Mouse (Mus musculus): ENCODE measurements at regions not wholly inside any gene's neighbourhood (a gene's known extent, or its start where the extent isn't known, plus 50 kb on each side); places are given as distances from the start of the nearest gene placed in this dataset.

DNA sequence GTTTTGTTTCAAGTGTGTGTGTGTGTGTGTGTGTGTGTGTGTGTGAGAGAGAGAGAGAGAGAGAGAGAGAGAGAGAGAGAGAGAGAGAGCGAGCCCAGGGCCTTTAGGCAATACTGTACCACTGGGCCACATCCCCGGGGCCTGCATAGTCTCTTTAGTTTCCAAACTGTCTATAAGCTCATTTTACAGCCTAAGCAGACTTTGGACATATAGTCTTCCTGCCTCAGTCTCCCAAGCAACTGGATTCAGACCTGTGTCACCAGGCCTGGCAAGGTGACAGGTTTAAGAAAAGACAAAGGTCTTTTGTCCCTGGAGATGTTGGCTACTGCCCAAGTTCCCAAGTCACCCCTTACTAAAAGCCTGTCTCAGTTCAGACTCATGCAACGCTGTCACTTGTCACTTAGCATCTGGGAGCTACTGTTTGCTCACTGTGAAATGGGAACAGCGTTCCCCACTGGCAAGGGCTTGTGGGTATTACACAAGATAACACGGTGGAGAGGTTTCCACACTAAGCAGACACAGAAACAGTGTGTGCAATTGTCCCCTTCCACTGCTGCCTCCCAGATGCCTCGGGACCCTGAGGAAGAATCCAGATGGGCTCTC is 113.6 kb upstream of the Irf2bp2 start:
- no peak for ATAC-seq
- no peaks in the 10 kb centered on the region for H3K9me3 ChIP-seq (replicated peaks)
- H3K27me3 ChIP-seq (replicated peaks) = no peaks in the 10 kb centered on the region
- H3K36me3 ChIP-seq = no peaks in the 10 kb centered on the region
- 61% methylated on average over 6 of the region's 6 CpGs for WGBS (ENCODE audit: insufficient replicate concordance)
- no peak overlapping the region for H3K9ac ChIP-seq
- no peak overlapping the region for H3K27ac ChIP-seq
- H3K4me1 ChIP-seq = peaks cover 16% of the 10 kb centered on the region
- H3K4me2 ChIP-seq = no peak overlapping the region
- H3K4me3 ChIP-seq = no peak overlapping the region

DNA sequence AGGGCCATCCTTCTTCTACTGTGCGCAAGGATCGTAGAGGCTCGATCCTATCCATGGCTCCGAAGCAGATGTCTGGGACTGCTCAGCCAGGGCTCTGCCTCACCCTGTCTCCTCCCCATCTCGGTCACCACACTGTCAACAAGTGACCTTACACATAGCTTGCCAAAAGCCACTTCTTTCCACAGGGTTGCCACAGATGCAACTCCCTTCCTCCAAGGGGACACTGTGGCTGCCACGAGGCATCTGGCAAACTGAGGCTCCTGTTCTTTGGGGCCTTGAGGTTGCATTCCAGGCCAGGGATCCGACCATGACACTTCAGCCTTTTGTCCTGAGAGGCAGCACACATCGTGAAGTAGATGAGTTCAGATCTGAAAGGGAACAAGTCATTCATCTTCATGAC is 112.5 kb upstream of the Irf2bp2 start:
- peaks cover 16% of the 10 kb centered on the region for H3K4me1 ChIP-seq
- 72% methylated on average over 8 of the region's 8 CpGs for WGBS (ENCODE audit: insufficient replicate concordance)
- ATAC-seq = no peak

DNA sequence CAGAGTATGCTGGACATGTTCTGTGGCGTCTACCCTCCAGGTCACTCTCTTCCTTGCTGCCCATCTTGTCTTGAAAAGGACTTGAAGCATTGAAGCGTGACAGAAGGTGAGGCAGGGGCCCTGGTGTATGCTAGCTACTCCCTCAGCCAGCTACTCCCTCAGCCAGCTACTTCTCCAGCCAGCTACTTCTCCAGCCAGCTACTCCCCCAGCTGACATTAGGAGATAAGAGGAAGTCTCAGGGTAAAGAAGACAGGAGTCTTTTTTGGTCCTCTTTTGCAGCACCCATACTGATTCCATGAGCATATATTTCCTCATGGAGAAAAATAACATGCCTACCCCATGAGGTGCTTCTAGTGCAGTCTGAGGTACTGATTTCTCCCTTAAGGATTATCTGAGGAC is 111.6 kb upstream of the Irf2bp2 start:
- Histone ChIP-seq H3K4me1 (peaks cover 16% of the 10 kb centered on the region), H3K9ac (no peak overlapping the region), H3K4me2 (no peak overlapping the region), H3K36me3 (no peaks in the 10 kb centered on the region), H3K27ac (no peak overlapping the region), H3K27me3 (replicated peaks) (no peaks in the 10 kb centered on the region), H3K9me3 (replicated peaks) (no peaks in the 10 kb centered on the region), H3K4me3 (no peak overlapping the region)
- 53% methylated on average over 2 of the region's 2 CpGs for WGBS (ENCODE audit: insufficient replicate concordance)
- 0 out of 2 replicates have a peak, but pooled peaks have one; percentile 31 for ATAC-seq

More for the DNA sequence above, 112.5 kb upstream of the Irf2bp2 start:
- H3K9ac ChIP-seq = no peak overlapping the region
- H3K36me3 ChIP-seq = no peaks in the 10 kb centered on the region
- no peak overlapping the region for H3K4me3 ChIP-seq
- H3K9me3 ChIP-seq (replicated peaks) = no peaks in the 10 kb centered on the region
- no peak overlapping the region for H3K27ac ChIP-seq
- no peaks in the 10 kb centered on the region for H3K27me3 ChIP-seq (replicated peaks)
- no peak overlapping the region for H3K4me2 ChIP-seq

DNA sequence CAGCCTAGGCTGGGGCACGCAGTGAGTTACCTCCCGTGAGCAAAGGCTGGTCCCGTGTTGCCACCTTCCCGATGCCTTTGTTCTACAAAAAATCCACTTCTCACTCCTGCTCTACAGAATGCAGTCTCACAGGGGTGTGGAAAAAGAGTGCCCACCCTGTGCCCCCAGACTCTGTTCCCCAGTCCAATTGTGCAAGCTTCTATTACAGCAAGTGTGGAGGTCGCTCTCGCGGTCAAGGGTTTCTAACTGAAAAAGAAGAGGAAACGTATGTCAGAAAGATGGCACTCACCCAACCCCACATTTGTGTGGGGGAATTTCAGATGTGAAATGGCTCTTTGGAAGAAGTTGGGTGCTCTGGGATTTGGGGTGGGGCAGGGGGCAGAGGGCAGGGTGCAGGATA is 110.9 kb upstream of the Irf2bp2 start:
- no peak for ATAC-seq
- Histone ChIP-seq H3K27me3 (replicated peaks) (no peaks in the 10 kb centered on the region), H3K4me2 (no peak overlapping the region), H3K9me3 (replicated peaks) (no peaks in the 10 kb centered on the region), H3K4me1 (peaks cover 17% of the 10 kb centered on the region), H3K4me3 (no peak overlapping the region), H3K27ac (no peak overlapping the region), H3K36me3 (no peaks in the 10 kb centered on the region), H3K9ac (no peak overlapping the region)
- WGBS (ENCODE audit: insufficient replicate concordance) = 63% methylated on average over 8 of the region's 8 CpGs

DNA sequence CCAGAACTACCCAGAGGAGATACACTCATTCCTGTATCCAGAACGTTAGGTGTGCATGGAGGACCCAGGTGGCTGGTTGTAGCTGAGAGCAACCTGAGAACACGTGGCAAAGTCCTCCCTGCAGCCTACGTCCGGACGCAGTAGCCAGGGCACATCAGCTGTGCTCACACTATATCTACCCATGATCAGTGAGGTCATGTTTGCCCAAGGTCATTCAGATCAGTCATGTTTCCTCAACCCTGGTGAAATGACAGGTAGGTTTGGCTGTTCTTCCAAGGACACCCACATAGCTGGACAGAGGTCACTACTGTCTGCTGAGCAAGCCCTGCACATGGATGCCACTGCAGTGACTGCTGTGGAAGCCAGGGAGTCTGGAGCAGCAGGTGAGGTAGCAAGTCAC is 109.8 kb upstream of the Irf2bp2 start:
- Histone ChIP-seq H3K27me3 (replicated peaks) (no peaks in the 10 kb centered on the region), H3K9ac (no peak overlapping the region), H3K4me2 (no peak overlapping the region), H3K27ac (no peak overlapping the region), H3K9me3 (replicated peaks) (no peaks in the 10 kb centered on the region), H3K4me3 (no peak overlapping the region), H3K36me3 (no peaks in the 10 kb centered on the region), H3K4me1 (peaks cover 21% of the 10 kb centered on the region)
- ATAC-seq = no peak
- 68% methylated on average over 5 of the region's 5 CpGs for WGBS (ENCODE audit: insufficient replicate concordance)

DNA sequence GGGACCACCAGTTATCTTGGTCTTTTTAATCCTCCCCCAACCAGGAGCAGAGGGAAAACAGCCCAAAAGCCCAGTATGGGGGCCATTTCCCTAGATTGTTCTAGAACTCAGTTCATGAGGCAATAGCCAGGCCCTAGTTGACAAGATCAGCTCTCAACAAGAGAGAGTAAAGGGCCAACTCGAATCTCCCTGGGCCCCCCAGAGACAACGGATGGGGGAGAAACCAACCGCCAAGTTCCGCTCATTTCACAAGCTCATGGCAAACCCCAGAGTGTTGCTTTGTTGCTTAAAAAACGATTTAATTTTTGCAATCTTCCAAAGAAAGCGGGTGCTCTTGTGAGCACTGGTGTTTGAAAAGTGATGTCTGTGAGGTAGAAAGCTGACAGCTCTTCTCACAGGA is 108.5 kb upstream of the Irf2bp2 start:
- 63% methylated on average over 6 of the region's 6 CpGs for WGBS (ENCODE audit: insufficient replicate concordance)
- Histone ChIP-seq H3K4me2 (no peak overlapping the region), H3K9me3 (replicated peaks) (no peaks in the 10 kb centered on the region), H3K4me1 (peaks cover 21% of the 10 kb centered on the region), H3K9ac (no peak overlapping the region), H3K4me3 (no peak overlapping the region), H3K36me3 (no peaks in the 10 kb centered on the region), H3K27ac (no peak overlapping the region), H3K27me3 (replicated peaks) (no peaks in the 10 kb centered on the region)
- no peak for ATAC-seq

DNA sequence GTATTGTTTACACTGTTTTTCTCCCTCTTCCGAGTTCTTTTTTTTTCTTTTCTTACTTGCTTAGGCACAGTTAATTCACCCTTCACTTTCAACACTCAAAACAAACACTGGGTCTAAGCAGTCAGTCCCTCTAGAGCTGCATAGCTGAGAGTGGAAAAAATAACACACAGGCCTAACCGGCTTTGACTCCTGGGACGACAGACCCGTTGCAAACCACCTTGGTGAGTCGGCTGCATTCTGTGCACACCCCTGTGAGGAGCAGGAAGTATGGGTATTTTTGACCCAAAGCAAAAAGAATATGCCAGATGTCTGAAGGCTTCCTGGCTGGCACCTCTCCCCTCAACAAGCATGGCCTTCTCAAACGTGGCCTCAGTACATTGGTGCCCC is 105.6 kb upstream of the Irf2bp2 start:
- Histone ChIP-seq H3K4me3 (no peak overlapping the region), H3K4me1 (peaks cover 24% of the 10 kb centered on the region), H3K9me3 (replicated peaks) (no peaks in the 10 kb centered on the region), H3K27me3 (replicated peaks) (no peaks in the 10 kb centered on the region), H3K27ac (no peak overlapping the region), H3K36me3 (no peaks in the 10 kb centered on the region), H3K9ac (no peak overlapping the region), H3K4me2 (no peak overlapping the region)
- no peak for ATAC-seq
- 34% methylated on average over 6 of the region's 6 CpGs for WGBS (ENCODE audit: insufficient replicate concordance)

DNA sequence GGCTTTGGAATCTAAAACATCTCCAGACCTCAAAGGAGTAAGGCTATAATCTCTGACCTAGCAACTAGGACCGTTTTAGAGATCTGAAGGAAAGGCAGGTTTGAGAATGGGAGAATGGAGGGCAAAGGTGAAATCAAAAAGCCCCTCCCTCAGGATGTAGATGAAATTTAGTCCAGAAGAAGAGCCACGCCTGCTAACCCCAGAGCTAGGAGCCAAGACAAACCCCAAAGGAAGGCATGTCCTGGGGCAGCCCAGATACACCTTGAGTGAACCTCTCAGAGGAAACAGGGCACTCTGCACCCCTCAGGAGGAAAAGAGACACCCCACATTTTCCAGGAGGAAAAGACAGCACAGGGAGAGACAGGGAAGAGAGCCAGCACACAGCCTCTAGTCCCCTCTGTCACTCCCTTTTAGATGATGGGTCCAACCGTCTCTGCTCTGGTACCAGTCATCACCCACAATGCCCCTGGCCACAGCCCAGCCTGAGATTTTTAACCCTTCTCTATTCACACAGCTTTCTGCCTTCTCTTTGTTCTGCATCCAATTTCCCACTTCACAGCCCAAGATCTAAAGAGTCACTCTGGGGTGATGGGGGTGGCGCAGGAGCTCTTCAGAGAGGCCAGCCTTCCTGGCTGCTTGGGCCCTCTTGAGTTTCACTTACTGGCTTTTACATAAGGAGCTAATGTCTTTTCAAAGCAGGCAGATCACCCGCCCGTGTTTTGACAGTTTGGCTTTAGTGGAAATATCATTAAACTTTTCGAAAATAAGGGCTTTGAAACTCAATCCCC is 105.0 kb upstream of the Irf2bp2 start:
- H3K4me2 ChIP-seq = no peak overlapping the region
- no peak overlapping the region for H3K27ac ChIP-seq
- no peaks in the 10 kb centered on the region for H3K36me3 ChIP-seq
- 53% methylated on average over 7 of the region's 7 CpGs for WGBS (ENCODE audit: insufficient replicate concordance)
- no peak for ATAC-seq
- no peaks in the 10 kb centered on the region for H3K27me3 ChIP-seq (replicated peaks)
- peaks cover 23% of the 10 kb centered on the region for H3K4me1 ChIP-seq
- H3K9me3 ChIP-seq (replicated peaks) = no peaks in the 10 kb centered on the region
- H3K4me3 ChIP-seq = no peak overlapping the region
- no peak overlapping the region for H3K9ac ChIP-seq

DNA sequence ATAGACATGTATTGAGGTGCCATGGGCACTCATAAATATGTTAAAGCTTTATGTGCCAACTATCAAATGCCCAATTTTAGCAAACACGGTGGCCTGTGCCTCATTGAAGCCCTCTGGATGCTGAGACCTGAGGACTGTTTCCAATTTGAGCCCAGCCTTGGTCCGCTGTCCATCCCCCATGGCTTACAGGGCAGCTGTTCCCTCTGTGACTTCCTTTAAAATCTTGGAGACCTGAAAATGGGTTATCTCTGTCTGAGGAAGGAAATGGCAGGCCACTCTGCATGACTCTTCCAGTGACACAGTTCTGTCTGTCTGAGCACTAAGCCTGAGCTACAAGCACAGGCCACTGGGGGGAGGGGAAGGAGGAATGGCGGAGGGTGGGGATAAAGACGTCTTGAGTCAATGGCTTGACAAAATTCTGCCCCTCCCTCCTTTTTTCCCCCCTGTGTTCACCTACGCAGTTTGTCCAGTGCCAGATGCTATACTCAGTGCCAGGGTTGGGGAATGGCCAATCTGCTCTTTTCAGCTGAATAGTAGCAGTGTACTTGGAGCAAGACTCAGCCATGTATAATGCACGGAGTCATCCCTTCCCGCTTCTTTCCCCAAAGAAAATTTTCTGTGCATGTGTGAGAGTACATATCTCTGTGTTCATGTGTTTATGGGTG is 102.7 kb upstream of the Irf2bp2 start:
- peaks cover 18% of the 10 kb centered on the region for H3K4me1 ChIP-seq
- WGBS (ENCODE audit: insufficient replicate concordance) = 48% methylated on average over 7 of the region's 7 CpGs
- H3K4me3 ChIP-seq = no peak overlapping the region
- peak; percentile 28; the same call in 1 of the 2 replicates for ATAC-seq
- no peaks in the 10 kb centered on the region for H3K27me3 ChIP-seq (replicated peaks)
- no peak overlapping the region for H3K9ac ChIP-seq
- no peak overlapping the region for H3K27ac ChIP-seq
- H3K36me3 ChIP-seq = no peaks in the 10 kb centered on the region
- H3K4me2 ChIP-seq = no peak overlapping the region
- no peaks in the 10 kb centered on the region for H3K9me3 ChIP-seq (replicated peaks)

DNA sequence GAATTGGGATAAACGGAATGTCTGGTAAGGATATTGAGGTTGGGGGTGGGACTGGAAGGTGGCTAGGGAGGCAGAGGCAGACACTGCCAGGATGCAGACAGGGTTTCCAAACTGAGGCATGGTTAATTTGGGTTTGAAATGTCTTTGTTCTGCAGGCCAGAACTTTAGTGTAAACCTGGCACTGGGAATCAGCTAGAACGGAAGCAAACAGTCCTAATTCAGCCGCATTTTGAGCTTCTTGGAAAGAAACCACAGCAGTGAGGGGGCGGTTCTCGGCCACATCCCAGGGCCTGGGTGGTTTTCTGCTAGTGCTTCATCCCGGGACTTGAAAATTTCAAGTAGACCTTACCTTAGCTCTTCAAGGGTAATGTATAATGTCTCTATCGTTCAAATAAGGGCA is 100.6 kb upstream of the Irf2bp2 start:
- H3K27me3 ChIP-seq (replicated peaks) = no peaks in the 10 kb centered on the region
- ATAC-seq = no peak
- peaks cover 14% of the 10 kb centered on the region for H3K4me1 ChIP-seq
- no peak overlapping the region for H3K4me3 ChIP-seq
- H3K9ac ChIP-seq = no peak overlapping the region
- no peak overlapping the region for H3K4me2 ChIP-seq
- H3K27ac ChIP-seq = no peak overlapping the region
- H3K36me3 ChIP-seq = no peaks in the 10 kb centered on the region
- WGBS (ENCODE audit: insufficient replicate concordance) = 64% methylated on average over 7 of the region's 7 CpGs
- H3K9me3 ChIP-seq (replicated peaks) = no peaks in the 10 kb centered on the region

DNA sequence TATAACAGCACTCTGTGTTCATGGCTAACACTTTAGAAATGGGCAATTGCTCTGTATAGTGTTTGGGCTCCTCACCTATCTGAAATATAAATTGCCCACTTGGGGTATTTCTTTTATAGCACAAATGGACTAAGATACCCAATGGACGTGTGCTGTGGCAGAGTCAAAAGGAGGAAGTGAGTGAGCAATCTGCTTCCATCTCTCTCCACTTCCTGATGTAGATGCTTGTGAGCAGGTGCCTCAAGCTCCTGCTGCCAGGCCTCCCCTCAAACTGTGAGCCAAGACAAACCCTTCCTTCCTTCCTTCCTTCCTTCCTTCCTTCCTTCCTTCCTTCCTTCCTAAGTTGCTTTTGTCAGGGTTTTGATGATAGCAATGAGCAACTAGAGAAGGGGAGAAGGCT is 99.9 kb upstream of the Irf2bp2 start:
- Histone ChIP-seq H3K9me3 (replicated peaks) (no peaks in the 10 kb centered on the region), H3K36me3 (no peaks in the 10 kb centered on the region), H3K27me3 (replicated peaks) (no peaks in the 10 kb centered on the region), H3K4me1 (peaks cover 13% of the 10 kb centered on the region), H3K4me3 (no peak overlapping the region), H3K9ac (no peak overlapping the region), H3K27ac (no peak overlapping the region), H3K4me2 (no peak overlapping the region)
- ATAC-seq = no peak
- 30% methylated on average over 1 of the region's 1 CpGs for WGBS (ENCODE audit: insufficient replicate concordance)

DNA sequence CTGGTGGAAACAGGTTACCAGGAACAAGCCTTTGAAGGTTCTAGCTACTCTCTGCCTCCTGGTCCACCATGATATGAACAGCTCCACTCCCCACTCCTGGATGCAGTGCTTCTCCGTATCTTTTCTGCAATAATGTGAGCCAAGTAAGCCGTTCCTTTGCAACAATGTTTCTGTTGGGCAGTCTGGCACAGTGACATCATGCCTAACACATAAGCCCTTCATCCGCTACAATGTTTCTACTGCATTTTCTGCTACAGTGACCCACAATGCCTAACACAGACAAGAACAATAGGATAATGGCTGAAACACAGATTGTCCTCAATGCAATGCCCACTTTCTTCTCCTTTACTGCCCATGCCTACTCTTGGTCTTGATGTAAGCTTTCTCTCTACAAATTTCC is 98.9 kb upstream of the Irf2bp2 start:
- Histone ChIP-seq H3K9ac (no peak overlapping the region), H3K27ac (no peak overlapping the region), H3K4me1 (peaks cover 13% of the 10 kb centered on the region), H3K4me3 (no peak overlapping the region), H3K27me3 (replicated peaks) (no peaks in the 10 kb centered on the region), H3K4me2 (no peak overlapping the region), H3K36me3 (no peaks in the 10 kb centered on the region), H3K9me3 (replicated peaks) (no peaks in the 10 kb centered on the region)
- WGBS (ENCODE audit: insufficient replicate concordance) = 78% methylated on average over 3 of the region's 3 CpGs
- ATAC-seq = no peak

Measured in liver, embryonic 12.5 days (tissue).